Mouse (Mus musculus) forebrain, embryonic 16.5 days (tissue): ENCODE results near the gene Myof. TPM values are rescaled to one million over a fixed set of nuclear protein-coding genes. Genes with fewer than 3 reads are reported as not detected.

Experiments used
- ATAC-seq: fragments of 200-750 bp; cut with Nextera tagmentation; 2 replicates; pipeline ENCODE4 v1.8.0; 2017; ENCODE audit warnings: mild to moderate bottlenecking, moderate library complexity
- H3K27ac ChIP-seq: fragments of 300-500 bp; sonication (generic); 2 replicates; pipeline ENCODE4 v1.5.1; 2014; ENCODE audit warnings: low read length, control low read depth
- H3K27me3 ChIP-seq: fragments of 300-500 bp; sonication (generic); replicated peaks from 2 replicates; pipeline ENCODE4 v1.6.1; 2014; ENCODE audit warnings: low read length; ENCODE audit not compliant: control insufficient read depth, insufficient read depth
- H3K36me3 ChIP-seq: fragments of 300-500 bp; sonication (generic); 2 replicates; pipeline ENCODE4 v1.6.1; 2014; ENCODE audit not compliant: control insufficient read depth, insufficient read depth
- H3K4me1 ChIP-seq: fragments of 300-500 bp; sonication (generic); replicated peaks from 2 replicates; pipeline ENCODE4 v1.6.1; 2014; ENCODE audit warnings: low read length; ENCODE audit not compliant: control insufficient read depth, insufficient read depth
- H3K4me2 ChIP-seq: fragments of 300-500 bp; sonication (generic); 2 replicates; pipeline ENCODE4 v1.6.1; 2014; ENCODE audit warnings: mild to moderate bottlenecking, low read length, control low read depth
- H3K4me3 ChIP-seq: fragments of 300-500 bp; sonication (generic); replicated peaks from 2 replicates; pipeline ENCODE4 v1.5.1; 2014; ENCODE audit warnings: mild to moderate bottlenecking, low read length, control low read depth
- H3K9ac ChIP-seq: fragments of 300-500 bp; sonication (generic); replicated peaks from 2 replicates; pipeline ENCODE4 v1.6.1; 2014; ENCODE audit warnings: low read depth, low read length, control low read depth
- H3K9me3 ChIP-seq: fragments of 300-500 bp; sonication (generic); 2 replicates; pipeline ENCODE4 v1.6.1; 2016; ENCODE audit warnings: low read length; ENCODE audit not compliant: control insufficient read depth
- WGBS: fragments of 180-500 bp; shearing (Covaris S2); extraction: QIAGEN DNeasy Blood & Tissue Kit; methylation state at CpG from one replicate; pipeline ENCODE4 v1.1.7; 2014; 5-methylcytosine and 5-hydroxymethylcytosine counted together
- polyA plus RNA-seq: library from polyadenylated mRNA; unstranded; fragments of >200 nt; fragmentation: Nextera tagmentation; extraction: Ambion mirVana; gene quantifications from 2 replicates; pipeline ENCODE4 v1.2.1, GENCODE M21; 2015

Myof gene
- polyA plus RNA-seq, 1 experiment from 2014 or later, result 1.5 TPM

DNA sequence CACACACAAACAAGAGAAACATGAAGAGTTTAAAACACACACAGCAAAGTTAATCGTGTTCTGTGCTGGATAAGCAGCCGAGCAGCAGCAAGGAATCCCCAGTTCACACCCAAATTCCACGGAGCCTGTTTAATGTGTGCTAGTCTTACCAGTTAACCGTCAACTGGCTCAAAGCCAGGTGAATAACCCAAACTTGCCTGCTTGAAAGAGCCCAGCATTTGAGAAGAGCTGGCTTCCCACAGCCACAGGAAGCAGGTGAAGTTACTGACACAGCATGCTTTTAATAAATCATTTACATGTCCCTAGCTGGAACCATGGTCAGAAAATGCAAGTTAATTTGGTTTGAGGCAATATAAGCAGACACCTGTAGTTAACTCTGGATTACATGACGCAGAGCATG lies 73.4 kb downstream of the Myof start:
- H3K9ac ChIP-seq, result no peak overlapping the region
- H3K27ac ChIP-seq, result no peak overlapping the region
- no peaks in the 10 kb centered on the region for H3K36me3 ChIP-seq
- H3K9me3 ChIP-seq, result no peaks in the 10 kb centered on the region
- ATAC-seq, result no peak
- WGBS, result 66% methylated on average over 5 of the region's 5 CpGs
- no peak overlapping the region for H3K4me2 ChIP-seq
- H3K27me3 ChIP-seq, result no peaks in the 10 kb centered on the region
- no peak overlapping the region for H3K4me3 ChIP-seq
- no peaks in the 10 kb centered on the region for H3K4me1 ChIP-seq

- 78% methylated on average over 4 of the region's 4 CpGs for WGBS
- no peaks in the 10 kb centered on the region for H3K4me1 ChIP-seq
- no peak overlapping the region for H3K27ac ChIP-seq
- H3K9ac ChIP-seq, result no peak overlapping the region
- no peak overlapping the region for H3K4me3 ChIP-seq
- ATAC-seq, result no peak
- H3K36me3 ChIP-seq, result no peaks in the 10 kb centered on the region
- H3K27me3 ChIP-seq, result no peaks in the 10 kb centered on the region
- H3K4me2 ChIP-seq, result no peak overlapping the region
- H3K9me3 ChIP-seq, result no peaks in the 10 kb centered on the region
These were observed 77.5 kb downstream of the Myof start for GRCm38 (mm10) chr19:37965828-37966227.

GRCm38 (mm10) chr19:37963421-37963820 lies 80.0 kb downstream of the Myof start:
- Histone ChIP-seq H3K9ac (no peak overlapping the region), H3K4me2 (no peak overlapping the region), H3K4me3 (no peak overlapping the region), H3K27ac (no peak overlapping the region), H3K4me1 (no peaks in the 10 kb centered on the region), H3K9me3 (no peaks in the 10 kb centered on the region), H3K27me3 (no peaks in the 10 kb centered on the region), H3K36me3 (no peaks in the 10 kb centered on the region)
- 90% methylated on average over 5 of the region's 5 CpGs for WGBS
- no peak for ATAC-seq

- no peak overlapping the region for H3K27ac ChIP-seq
- H3K9me3 ChIP-seq, result no peaks in the 10 kb centered on the region
- H3K27me3 ChIP-seq, result no peaks in the 10 kb centered on the region
- H3K4me1 ChIP-seq, result no peaks in the 10 kb centered on the region
- no peak for ATAC-seq
- no peak overlapping the region for H3K4me2 ChIP-seq
- H3K36me3 ChIP-seq, result no peaks in the 10 kb centered on the region
- 94% methylated on average over 9 of the region's 9 CpGs for WGBS
- H3K9ac ChIP-seq, result no peak overlapping the region
- H3K4me3 ChIP-seq, result no peak overlapping the region
These were observed 82.6 kb downstream of the Myof start for GRCm38 (mm10) chr19:37960791-37961190.

- ATAC-seq, result no peak
- 87% methylated on average over 10 of the region's 10 CpGs for WGBS
- H3K27ac ChIP-seq, result no peak overlapping the region
- H3K9ac ChIP-seq, result no peak overlapping the region
- H3K4me1 ChIP-seq, result no peaks in the 10 kb centered on the region
- no peaks in the 10 kb centered on the region for H3K36me3 ChIP-seq
- no peaks in the 10 kb centered on the region for H3K9me3 ChIP-seq
- H3K27me3 ChIP-seq, result no peaks in the 10 kb centered on the region
- H3K4me3 ChIP-seq, result no peak overlapping the region
- no peak overlapping the region for H3K4me2 ChIP-seq
These were observed 83.7 kb downstream of the Myof start for GRCm38 (mm10) chr19:37959543-37960215.

GRCm38 (mm10) chr19:37959076-37959475 lies 84.3 kb downstream of the Myof start:
- Histone ChIP-seq H3K9me3 (no peaks in the 10 kb centered on the region), H3K4me3 (no peak overlapping the region), H3K4me1 (no peaks in the 10 kb centered on the region), H3K9ac (no peak overlapping the region), H3K27me3 (no peaks in the 10 kb centered on the region), H3K36me3 (no peaks in the 10 kb centered on the region), H3K27ac (no peak overlapping the region), H3K4me2 (no peak overlapping the region)
- 37% methylated on average over 6 of the region's 6 CpGs for WGBS
- ATAC-seq, result no peak

DNA sequence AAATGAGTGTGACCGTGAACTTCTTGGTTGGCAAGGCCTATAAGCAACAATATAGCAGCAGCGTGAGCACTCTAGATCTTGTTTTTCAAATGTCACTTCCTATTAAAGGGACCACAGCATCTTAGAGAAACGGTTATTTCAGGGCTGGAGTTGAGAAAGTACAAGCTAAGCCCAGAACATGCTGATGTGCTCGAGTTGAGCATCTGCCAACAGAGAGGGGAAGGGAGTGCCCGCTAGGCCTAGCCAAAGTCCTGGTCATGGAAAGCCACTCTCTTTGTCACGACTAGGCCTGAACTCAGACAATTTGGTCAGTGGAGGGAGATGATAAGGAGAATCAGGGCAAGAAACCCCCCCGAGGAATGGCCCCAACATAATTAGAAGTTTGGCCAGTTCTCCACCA lies 86.1 kb downstream of the Myof start:
- H3K4me1 ChIP-seq, result no peaks in the 10 kb centered on the region
- H3K9me3 ChIP-seq, result no peaks in the 10 kb centered on the region
- no peak for ATAC-seq
- H3K36me3 ChIP-seq, result no peaks in the 10 kb centered on the region
- 82% methylated on average over 7 of the region's 7 CpGs for WGBS
- no peaks in the 10 kb centered on the region for H3K27me3 ChIP-seq
- H3K9ac ChIP-seq, result no peak overlapping the region
- no peak overlapping the region for H3K4me2 ChIP-seq
- H3K27ac ChIP-seq, result no peak overlapping the region
- no peak overlapping the region for H3K4me3 ChIP-seq

DNA sequence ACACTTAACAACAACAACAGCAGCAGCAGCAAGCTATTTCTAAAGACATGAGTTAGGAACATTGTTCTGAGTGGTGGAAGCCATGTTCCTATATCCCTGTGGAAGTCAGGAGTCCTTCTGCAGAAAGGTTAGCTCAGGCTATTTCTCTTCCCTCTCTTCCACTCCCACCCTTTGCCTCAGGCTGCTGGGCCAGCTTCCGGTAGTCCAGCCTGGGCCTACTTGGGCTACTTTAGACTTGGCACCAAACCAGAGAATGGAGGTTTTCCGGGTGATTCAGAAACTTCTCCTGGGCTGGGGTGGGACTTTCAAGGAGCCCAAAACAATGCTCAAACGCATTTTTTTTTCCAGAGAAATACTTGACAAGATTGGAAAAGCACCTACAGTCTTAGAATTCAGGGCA lies 87.4 kb downstream of the Myof start:
- no peaks in the 10 kb centered on the region for H3K4me1 ChIP-seq
- no peak overlapping the region for H3K4me3 ChIP-seq
- H3K36me3 ChIP-seq, result no peaks in the 10 kb centered on the region
- H3K9me3 ChIP-seq, result no peaks in the 10 kb centered on the region
- peak; percentile 32; the same call in 1 of the 2 replicates for ATAC-seq
- no peaks in the 10 kb centered on the region for H3K27me3 ChIP-seq
- WGBS, result 79% methylated on average over 3 of the region's 3 CpGs
- no peak overlapping the region for H3K9ac ChIP-seq
- no peak overlapping the region for H3K4me2 ChIP-seq
- H3K27ac ChIP-seq, result no peak overlapping the region

- no peaks in the 10 kb centered on the region for H3K36me3 ChIP-seq
- H3K27me3 ChIP-seq, result no peaks in the 10 kb centered on the region
These were observed 87.9 kb downstream of the Myof start for GRCm38 (mm10) chr19:37955425-37956001.

More at GRCm38 (mm10) chr19:37955425-37956001, 87.9 kb downstream of the Myof start:
- H3K4me2 ChIP-seq, result no peak overlapping the region
- 35% methylated on average over 7 of the region's 7 CpGs for WGBS
- no peak overlapping the region for H3K4me3 ChIP-seq
- no peaks in the 10 kb centered on the region for H3K4me1 ChIP-seq
- no peaks in the 10 kb centered on the region for H3K9me3 ChIP-seq
- peak; percentile 87 for ATAC-seq
- no peak overlapping the region for H3K27ac ChIP-seq
- no peak overlapping the region for H3K9ac ChIP-seq
